Mouse (Mus musculus) hindbrain, embryonic 12.5 days (tissue): ENCODE measurements at regions not wholly inside any gene's neighbourhood (a gene's known extent, or its start where the extent isn't known, plus 50 kb on each side); places are given as distances from the start of the nearest gene placed in this dataset.

Experiments used
- ATAC-seq: fragments of 200-750 bp; cut with Nextera tagmentation; 2 replicates; pipeline ENCODE4 v1.8.0; 2017; ENCODE audit warnings: moderate TSS enrichment; ENCODE audit not compliant: low FRiP score
- H3K27ac ChIP-seq: fragments of 300-500 bp; sonication (generic); 2 replicates; pipeline ENCODE4 v1.5.1; 2016; ENCODE audit warnings: mild to moderate bottlenecking
- H3K27me3 ChIP-seq: fragments of 300-500 bp; sonication (generic); 2 replicates; pipeline ENCODE4 v1.6.1; 2016; ENCODE audit warnings: mild to moderate bottlenecking
- H3K36me3 ChIP-seq: fragments of 300-500 bp; sonication (generic); 2 replicates; pipeline ENCODE4 v1.6.1; 2016; ENCODE audit warnings: mild to moderate bottlenecking
- H3K4me1 ChIP-seq: fragments of 300-500 bp; sonication (generic); 2 replicates; pipeline ENCODE4 v1.6.1; 2016
- H3K4me2 ChIP-seq: fragments of 300-500 bp; sonication (generic); replicated peaks from 2 replicates; pipeline ENCODE4 v1.6.1; 2016; ENCODE audit warnings: mild to moderate bottlenecking
- H3K4me3 ChIP-seq: fragments of 300-500 bp; sonication (generic); 2 replicates; pipeline ENCODE4 v1.5.1; 2016; ENCODE audit warnings: mild to moderate bottlenecking
- H3K9ac ChIP-seq: fragments of 300-500 bp; sonication (generic); 2 replicates; pipeline ENCODE4 v1.6.1; 2016; ENCODE audit warnings: mild to moderate bottlenecking, moderate library complexity
- H3K9me3 ChIP-seq: fragments of 300-500 bp; sonication (generic); replicated peaks from 2 replicates; pipeline ENCODE4 v1.6.1; 2016; ENCODE audit warnings: mild to moderate bottlenecking
- WGBS: fragments of 180-500 bp; shearing (Covaris S2); methylation state at CpG from one replicate; pipeline ENCODE4 v1.1.7; 2016; 5-methylcytosine and 5-hydroxymethylcytosine counted together

GRCm38 (mm10) chr2:162791374-162792098 is 130.6 kb upstream of the Ptprt start:
- Histone ChIP-seq H3K4me2 (no peak overlapping the region), H3K27me3 (no peaks in the 10 kb centered on the region), H3K4me1 (0 out of 2 replicates have a peak, but pooled peaks cover 5% of the 10 kb centered on the region), H3K27ac (no peak overlapping the region), H3K9me3 (no peaks in the 10 kb centered on the region), H3K9ac (no peak overlapping the region), H3K36me3 (no peaks in the 10 kb centered on the region), H3K4me3 (no peak overlapping the region)
- 66% methylated on average over 12 of the region's 12 CpGs for WGBS
- ATAC-seq = no peak

GRCm38 (mm10) chr2:162784176-162784813 is 123.3 kb upstream of the Ptprt start:
- Histone ChIP-seq H3K27me3 (no peaks in the 10 kb centered on the region), H3K36me3 (no peaks in the 10 kb centered on the region), H3K4me1 (peaks cover 6% of the 10 kb centered on the region; the same call in 1 of the 2 replicates), H3K27ac (no peak overlapping the region), H3K4me2 (no peak overlapping the region), H3K4me3 (no peak overlapping the region), H3K9me3 (no peaks in the 10 kb centered on the region), H3K9ac (no peak overlapping the region)
- ATAC-seq = 0 out of 2 replicates have a peak, but pooled peaks have one; percentile 29
- 56% methylated on average over 8 of the region's 8 CpGs for WGBS

DNA sequence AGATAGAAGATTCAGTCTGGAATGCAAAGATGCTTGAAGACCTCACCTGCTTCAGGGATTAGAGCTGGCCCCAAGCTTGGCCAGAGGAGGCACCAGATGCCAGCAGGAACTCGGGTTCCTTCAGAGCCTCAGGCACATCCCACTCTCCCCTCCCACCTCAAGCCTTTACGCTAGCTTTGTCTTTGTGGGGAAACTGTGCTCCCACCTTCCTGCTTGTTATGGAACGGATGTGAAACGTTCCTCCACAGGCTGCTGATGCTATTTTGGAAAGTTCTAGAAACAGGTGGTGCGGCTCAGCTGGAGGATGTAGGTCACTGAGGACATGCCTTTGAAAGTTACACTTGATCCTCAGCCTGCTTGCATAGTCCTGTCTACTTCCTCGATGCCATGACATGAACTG is 120.7 kb upstream of the Ptprt start:
- no peak overlapping the region for H3K4me3 ChIP-seq
- no peak overlapping the region for H3K4me2 ChIP-seq
- no peak overlapping the region for H3K9ac ChIP-seq
- peaks cover 6% of the 10 kb centered on the region; the same call in 1 of the 2 replicates for H3K4me1 ChIP-seq
- WGBS = 89% methylated on average over 6 of the region's 6 CpGs
- 0 out of 2 replicates have a peak, but pooled peaks cover 5% of the 10 kb centered on the region for H3K9me3 ChIP-seq
- H3K36me3 ChIP-seq = no peaks in the 10 kb centered on the region
- no peaks in the 10 kb centered on the region for H3K27me3 ChIP-seq
- no peak for ATAC-seq
- H3K27ac ChIP-seq = no peak overlapping the region

DNA sequence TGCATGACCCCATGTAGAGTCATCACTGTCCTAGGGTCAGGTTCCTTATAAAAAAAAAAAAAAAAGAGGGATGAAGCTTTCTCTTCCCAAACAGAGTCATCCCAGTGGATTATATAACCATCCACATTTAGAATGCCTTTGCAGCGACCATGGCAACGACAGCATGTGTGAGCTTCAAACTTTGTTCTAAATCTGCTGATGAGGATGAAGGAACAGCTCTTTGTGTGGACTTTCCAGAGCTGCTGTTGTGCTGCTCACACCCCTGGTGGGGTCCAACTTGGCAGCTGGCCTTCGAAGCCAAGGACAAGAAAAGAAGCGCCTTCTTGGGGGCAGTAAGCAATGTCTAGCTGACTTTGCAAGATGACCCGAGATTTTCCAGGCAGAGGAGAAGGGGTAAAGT is 115.6 kb upstream of the Ptprt start:
- H3K9ac ChIP-seq = no peak overlapping the region
- no peak overlapping the region for H3K4me3 ChIP-seq
- no peaks in the 10 kb centered on the region for H3K36me3 ChIP-seq
- H3K27me3 ChIP-seq = no peaks in the 10 kb centered on the region
- H3K4me2 ChIP-seq = no peak overlapping the region
- H3K9me3 ChIP-seq = 0 out of 2 replicates have a peak, but pooled peaks cover 5% of the 10 kb centered on the region
- ATAC-seq = no peak
- 82% methylated on average over 5 of the region's 5 CpGs for WGBS
- no peak overlapping the region for H3K27ac ChIP-seq
- no peaks in the 10 kb centered on the region for H3K4me1 ChIP-seq

DNA sequence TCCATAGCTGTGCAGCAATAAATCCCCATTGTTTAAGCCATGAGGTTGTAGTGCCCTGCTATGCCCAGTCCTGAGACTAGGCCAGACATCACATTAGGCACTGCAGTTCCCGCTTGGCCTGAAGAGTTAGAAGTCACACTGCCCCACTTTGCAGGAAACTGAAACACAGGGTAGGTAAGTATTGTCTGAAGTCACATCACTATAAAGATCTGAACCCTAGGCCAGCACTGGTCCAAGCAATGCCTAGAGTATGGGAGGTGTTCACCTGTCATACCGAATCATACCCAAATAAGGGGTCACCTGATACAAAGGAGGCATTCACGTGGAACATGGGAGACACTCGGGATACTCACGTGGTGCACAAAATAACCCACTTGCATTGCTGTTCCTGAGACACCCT is 111.6 kb upstream of the Ptprt start:
- H3K4me2 ChIP-seq = no peak overlapping the region
- H3K4me3 ChIP-seq = no peak overlapping the region
- H3K4me1 ChIP-seq = no peaks in the 10 kb centered on the region
- WGBS = 87% methylated on average over 5 of the region's 5 CpGs
- H3K27ac ChIP-seq = no peak overlapping the region
- H3K9me3 ChIP-seq = 0 out of 2 replicates have a peak, but pooled peaks cover under 1% of the 10 kb centered on the region
- H3K27me3 ChIP-seq = no peaks in the 10 kb centered on the region
- no peak overlapping the region for H3K9ac ChIP-seq
- H3K36me3 ChIP-seq = no peaks in the 10 kb centered on the region
- ATAC-seq = no peak

DNA sequence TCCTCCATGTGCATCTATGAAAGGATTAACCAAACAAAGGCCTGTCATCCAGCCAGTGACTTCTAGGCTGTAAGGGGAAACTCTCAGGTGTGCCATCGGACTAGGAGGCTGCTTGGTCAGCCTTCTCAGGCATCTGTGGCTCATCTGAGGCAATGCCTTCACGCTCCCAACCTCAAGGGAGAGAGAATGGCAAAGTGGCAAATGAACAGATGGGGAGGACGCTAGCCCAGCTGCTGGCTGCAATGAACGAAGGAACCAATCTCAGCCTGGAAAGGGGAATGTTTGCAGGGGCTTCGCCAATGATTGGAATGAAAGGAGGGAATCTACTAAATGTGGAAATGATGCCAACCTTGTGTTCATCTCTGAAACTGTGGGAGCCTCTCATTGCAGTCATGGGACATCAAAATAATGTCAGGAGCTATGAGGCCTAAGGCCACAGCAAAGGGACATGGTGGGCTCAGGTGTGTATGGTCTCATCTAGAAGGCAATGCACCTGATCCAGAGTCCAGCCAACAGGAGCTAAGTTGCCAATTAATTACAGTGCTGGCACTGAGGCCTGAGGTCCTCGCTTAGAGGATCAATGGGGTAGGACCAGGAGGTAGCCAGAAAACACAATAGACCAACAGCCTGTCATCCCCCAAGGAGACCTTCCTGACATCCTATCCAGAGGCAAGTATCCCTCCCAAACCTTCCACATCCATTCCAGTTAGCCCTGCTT is 108.9 kb upstream of the Ptprt start:
- WGBS = 80% methylated on average over 6 of the region's 6 CpGs
- H3K9ac ChIP-seq = no peak overlapping the region
- no peak overlapping the region for H3K27ac ChIP-seq
- H3K27me3 ChIP-seq = no peaks in the 10 kb centered on the region
- H3K9me3 ChIP-seq = no peaks in the 10 kb centered on the region
- H3K36me3 ChIP-seq = no peaks in the 10 kb centered on the region
- ATAC-seq = no peak
- no peak overlapping the region for H3K4me3 ChIP-seq
- H3K4me2 ChIP-seq = no peak overlapping the region
- no peaks in the 10 kb centered on the region for H3K4me1 ChIP-seq

DNA sequence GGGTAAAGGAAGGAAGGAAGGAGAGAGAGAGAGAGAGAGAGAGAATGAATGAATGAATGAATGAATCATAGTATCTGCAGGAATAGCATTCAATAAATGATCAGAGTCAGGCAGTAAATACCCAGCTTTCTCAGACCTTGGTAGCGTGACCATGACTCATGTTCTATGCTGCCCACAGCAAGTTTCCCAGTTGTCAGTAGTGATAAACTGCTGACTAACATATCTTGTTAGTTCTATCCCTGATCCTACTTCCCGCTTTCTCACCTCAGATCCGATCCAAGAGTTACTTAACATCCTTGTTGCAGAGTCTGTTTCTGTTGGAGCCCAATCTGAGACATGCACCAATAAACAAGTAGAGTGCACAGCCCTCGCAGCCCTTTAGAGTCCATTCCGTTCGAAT is 103.1 kb upstream of the Ptprt start:
- WGBS = 93% methylated on average over 6 of the region's 6 CpGs
- no peak overlapping the region for H3K4me2 ChIP-seq
- H3K27me3 ChIP-seq = no peaks in the 10 kb centered on the region
- no peak for ATAC-seq
- H3K9me3 ChIP-seq = no peaks in the 10 kb centered on the region
- no peak overlapping the region for H3K27ac ChIP-seq
- no peaks in the 10 kb centered on the region for H3K36me3 ChIP-seq
- H3K4me3 ChIP-seq = no peak overlapping the region
- no peaks in the 10 kb centered on the region for H3K4me1 ChIP-seq
- H3K9ac ChIP-seq = no peak overlapping the region

GRCm38 (mm10) chr2:162740523-162740922 is 79.6 kb upstream of the Ptprt start:
- ATAC-seq = no peak
- no peaks in the 10 kb centered on the region for H3K36me3 ChIP-seq
- no peak overlapping the region for H3K9ac ChIP-seq
- no peak overlapping the region for H3K4me2 ChIP-seq
- no peak overlapping the region for H3K27ac ChIP-seq
- no peaks in the 10 kb centered on the region for H3K4me1 ChIP-seq
- H3K4me3 ChIP-seq = no peak overlapping the region
- H3K27me3 ChIP-seq = no peaks in the 10 kb centered on the region
- 80% methylated on average over 5 of the region's 5 CpGs for WGBS
- no peaks in the 10 kb centered on the region for H3K9me3 ChIP-seq

- Histone ChIP-seq H3K27me3 (no peaks in the 10 kb centered on the region), H3K9me3 (no peaks in the 10 kb centered on the region), H3K36me3 (no peaks in the 10 kb centered on the region), H3K9ac (no peak overlapping the region), H3K27ac (no peak overlapping the region), H3K4me2 (no peak overlapping the region), H3K4me3 (no peak overlapping the region), H3K4me1 (no peaks in the 10 kb centered on the region)
- ATAC-seq = no peak
- WGBS = 80% methylated on average over 3 of the region's 3 CpGs
Observed at GRCm38 (mm10) chr2:162735761-162736160, 74.8 kb upstream of the Ptprt start.

GRCm38 (mm10) chr2:162734286-162734685 is 73.3 kb upstream of the Ptprt start:
- Histone ChIP-seq H3K4me2 (no peak overlapping the region), H3K4me1 (no peaks in the 10 kb centered on the region), H3K9me3 (no peaks in the 10 kb centered on the region), H3K36me3 (no peaks in the 10 kb centered on the region), H3K9ac (no peak overlapping the region), H3K4me3 (no peak overlapping the region), H3K27ac (no peak overlapping the region), H3K27me3 (no peaks in the 10 kb centered on the region)
- WGBS = 72% methylated on average over 4 of the region's 4 CpGs
- ATAC-seq = no peak

- Histone ChIP-seq H3K9ac (no peak overlapping the region), H3K27me3 (no peaks in the 10 kb centered on the region), H3K27ac (no peak overlapping the region), H3K9me3 (no peaks in the 10 kb centered on the region), H3K36me3 (no peaks in the 10 kb centered on the region), H3K4me3 (no peak overlapping the region), H3K4me1 (no peaks in the 10 kb centered on the region), H3K4me2 (no peak overlapping the region)
- no peak for ATAC-seq
- WGBS = 65% methylated on average over 3 of the region's 3 CpGs
Observed at GRCm38 (mm10) chr2:162720016-162720415, 59.1 kb upstream of the Ptprt start.

- Histone ChIP-seq H3K27ac (no peak overlapping the region), H3K27me3 (no peaks in the 10 kb centered on the region), H3K9ac (no peak overlapping the region), H3K9me3 (no peaks in the 10 kb centered on the region), H3K36me3 (no peaks in the 10 kb centered on the region), H3K4me3 (no peak overlapping the region), H3K4me2 (no peak overlapping the region), H3K4me1 (no peaks in the 10 kb centered on the region)
- 82% methylated on average over 7 of the region's 7 CpGs for WGBS
- no peak for ATAC-seq
Observed at GRCm38 (mm10) chr2:162718466-162718865, 57.5 kb upstream of the Ptprt start.
